Mouse (Mus musculus) spleen, postnatal 0 days (tissue): ENCODE data around the gene Habp4. TPM values are rescaled to one million over a fixed set of nuclear protein-coding genes. Genes with fewer than 3 reads are reported as not detected.

ENCODE experiments used
- polyA plus RNA-seq: library from polyadenylated mRNA; unstranded; fragments of >200 nt; fragmentation: Nextera tagmentation; extraction: Ambion mirVana; gene quantifications from 2 replicates; pipeline ENCODE4 v1.2.1, GENCODE M21; 2015

The Habp4 gene
- 6.5 and 6.6 TPM in 2 replicates for polyA plus RNA-seq

GRCm38 (mm10) chr13:64161548-64161915 is at the start of gene Habp4:
TSS of gene Habp4 (plus strand) at chr13:64161824.

GRCm38 (mm10) chr13:64128858-64129615 is 32.6 kb upstream of the Habp4 start, which contains the start of gene Slc35d2:
TSS of gene Slc35d2 (minus strand) at chr13:64129368.

GRCm38 (mm10) chr13:64153083-64153682 is 8.4 kb upstream of the Habp4 start, which contains the start of gene Zfp367:
TSS of gene Zfp367 (minus strand) at chr13:64153202.

Other genes starting within 250 kb of the Habp4 start
- gene Hsd17b3, start 72.6 kb upstream of the Habp4 start, polyA plus RNA-seq = not detected in 2 replicates
- 3.8 and 4.9 TPM in 2 replicates for gene Slc35d2, start 32.5 kb upstream of the Habp4 start, polyA plus RNA-seq
- 22.6 and 27.2 TPM in 2 replicates for gene Zfp367, start 8.6 kb upstream of the Habp4 start, polyA plus RNA-seq
- 1.2 and 1.5 TPM in 2 replicates for gene Cdc14b, start 113.5 kb downstream of the Habp4 start, polyA plus RNA-seq
- gene Aaed1, start 150.9 kb downstream of the Habp4 start, polyA plus RNA-seq = 22.9 and 27.1 TPM in 2 replicates
- gene Ctsl, start 209.1 kb downstream of the Habp4 start, polyA plus RNA-seq = 82.8 and 101 TPM in 2 replicates